Mouse (Mus musculus) mouse embryonic stem cell (cell line): ENCODE results near the gene Cfap73.

Experiments
- in situ Hi-C, 2 experiments: fragments of 300-500 bp; cut with MboI; formaldehyde crosslinking; loops; 1 replicate in 1 of 2; 3 replicates in 1 of 2; pipeline ENCODE4 v1.14.3; 2019 to 2020; ENCODE audit warnings: low sequenced_read_pairs in 2 of 2, low pct_unique_long_range_greater_than_20kb in 1 of 2, mixed read lengths in 1 of 2; ENCODE audit not compliant: unreplicated experiment in 1 of 2

Cfap73 gene

GRCm38 (mm10) chr5:120634131-120634530 is at the start of gene Cfap73:
Cfap73 (minus strand) TSS chr5:120634235.
- in situ Hi-C loops = no loop called here

- in situ Hi-C loops = no loop called here
These were observed 49.1 kb upstream of the Cfap73 start for GRCm38 (mm10) chr5:120682982-120683771.

GRCm38 (mm10) chr5:120680918-120681317 is 46.9 kb upstream of the Cfap73 start:
- in situ Hi-C loops = no loop called here

GRCm38 (mm10) chr5:120679676-120680555 is 45.9 kb upstream of the Cfap73 start:
- in situ Hi-C loops = loop anchor here in 1 of 2 experiments (5.0 kb wide), 1 partner anchor 32 kb away; the partner anchor contains the start of gene Dtx1

- in situ Hi-C loops = loop anchor here in 1 of 2 experiments (5.0 kb wide), 1 partner anchor 35 kb away; the partner anchor contains the start of gene Dtx1
These were observed 43.5 kb upstream of the Cfap73 start for GRCm38 (mm10) chr5:120677516-120677915.

- in situ Hi-C loops = loop anchor here in 1 of 2 experiments (5.0 kb wide), 1 partner anchor 38 kb away; the partner anchor contains the start of gene Dtx1
These were observed 40.5 kb upstream of the Cfap73 start for GRCm38 (mm10) chr5:120674229-120675145.

GRCm38 (mm10) chr5:120673626-120674025 is 39.6 kb upstream of the Cfap73 start:
- in situ Hi-C loops = no loop called here

GRCm38 (mm10) chr5:120671865-120672264 is 37.8 kb upstream of the Cfap73 start:
- in situ Hi-C loops = no loop called here

GRCm38 (mm10) chr5:120670132-120670531 is 36.1 kb upstream of the Cfap73 start:
- in situ Hi-C loops = no loop called here

- in situ Hi-C loops = no loop called here
These were observed 34.7 kb upstream of the Cfap73 start for GRCm38 (mm10) chr5:120668761-120669160.

- in situ Hi-C loops = no loop called here
These were observed 30.9 kb upstream of the Cfap73 start for GRCm38 (mm10) chr5:120664888-120665287.

GRCm38 (mm10) chr5:120660816-120661215 is 26.8 kb upstream of the Cfap73 start:
- in situ Hi-C loops = no loop called here

- in situ Hi-C loops = no loop called here
These were observed 22.3 kb upstream of the Cfap73 start for GRCm38 (mm10) chr5:120656281-120656751.

- in situ Hi-C loops = no loop called here
These were observed 19.8 kb upstream of the Cfap73 start for GRCm38 (mm10) chr5:120653873-120654272.

- in situ Hi-C loops = no loop called here
These were observed 19.1 kb upstream of the Cfap73 start for GRCm38 (mm10) chr5:120652915-120653701.

GRCm38 (mm10) chr5:120651230-120651629 is 17.2 kb upstream of the Cfap73 start:
- in situ Hi-C loops = no loop called here

- in situ Hi-C loops = no loop called here
These were observed 15.9 kb upstream of the Cfap73 start for GRCm38 (mm10) chr5:120649938-120650337.
